Mouse (Mus musculus): ENCODE data around the gene Kcnq1. TPM values are rescaled to one million over a fixed set of nuclear protein-coding genes. Genes with fewer than 3 reads are reported as not detected.

Gene Kcnq1
- polyA plus RNA-seq, 1 experiment: 41.8 TPM

DNA sequence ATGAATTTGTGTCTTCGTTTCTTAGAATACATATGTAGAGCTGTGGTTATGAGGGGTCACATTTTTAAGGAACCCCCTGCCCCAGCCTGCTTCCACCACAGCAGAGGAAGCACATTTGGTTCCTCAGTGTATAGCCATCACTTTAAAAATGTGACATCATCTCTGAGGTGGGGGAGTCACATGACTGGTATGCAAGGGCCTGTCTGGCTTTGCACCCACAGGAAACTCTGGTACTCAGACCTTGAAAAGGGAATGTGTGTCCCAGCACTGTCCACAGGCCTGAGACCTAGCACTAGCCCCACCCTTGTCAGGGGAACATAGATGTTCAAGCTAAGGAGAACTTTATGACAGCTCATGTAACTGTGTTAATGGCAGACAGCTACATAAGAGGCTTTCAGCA lies 243.7 kb downstream of the Kcnq1 start:
- Histone ChIP-seq H3K36me3 (ENCODE audit: control insufficient read depth, insufficient read depth, low read length) (no peaks in the 10 kb centered on the region), H3K4me3 (ENCODE audit: low read depth, low read length) (no peak overlapping the region), H3K4me1 (ENCODE audit: control insufficient read depth, insufficient read depth, insufficient read length, low read length) (no peaks in the 10 kb centered on the region), H3K27ac (ENCODE audit: insufficient read depth, low read depth, low read length) (no peak overlapping the region), H3K27me3 (ENCODE audit: control insufficient read depth, insufficient read depth, low read length) (no peaks in the 10 kb centered on the region)
- WGBS: 82% methylated on average over 1 of the region's 1 CpGs
- TF ChIP-seq CTCF (IDR thresholded peaks at IDR 0.05; ENCODE audit: extremely low read depth, insufficient read length, insufficient replicate concordance, low read depth, low read length): no peak
- no peak for TF ChIP-seq POLR2A (IDR thresholded peaks at IDR 0.05; ENCODE audit: low read depth, low read length)

GRCm38 (mm10) chr7:143355831-143356230 lies 249.7 kb downstream of the Kcnq1 start:
- H3K4me1 ChIP-seq (ENCODE audit: control insufficient read depth, insufficient read depth, insufficient read length, low read length): peaks cover 4% of the 10 kb centered on the region; the same call in 1 of the 2 replicates

DNA sequence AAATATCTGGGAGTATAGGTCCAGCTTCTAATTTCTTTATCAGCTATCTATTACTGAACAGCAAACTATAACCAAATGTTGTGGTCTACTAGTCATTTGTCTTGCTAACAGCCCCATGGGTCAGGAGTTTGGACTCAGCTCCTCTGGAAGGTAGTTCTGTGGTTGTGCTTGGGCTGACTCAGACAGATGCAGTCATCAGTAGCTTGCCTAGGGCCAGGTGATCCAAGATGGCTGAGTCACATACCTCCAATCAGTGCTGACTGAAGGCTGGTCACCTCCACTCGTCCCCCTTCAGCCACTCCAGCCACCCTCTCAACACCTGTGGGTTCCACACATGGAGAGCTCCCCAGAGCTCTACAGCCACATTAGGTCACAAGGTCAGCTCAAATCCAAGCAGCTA lies 250.9 kb downstream of the Kcnq1 start:
- no peak overlapping the region for H3K4me3 ChIP-seq (ENCODE audit: low read depth, low read length)
- peaks cover 4% of the 10 kb centered on the region; the same call in 1 of the 2 replicates for H3K4me1 ChIP-seq (ENCODE audit: control insufficient read depth, insufficient read depth, insufficient read length, low read length)
- H3K36me3 ChIP-seq (ENCODE audit: control insufficient read depth, insufficient read depth, low read length): no peaks in the 10 kb centered on the region; the same call in 1 of the 2 replicates
- TF ChIP-seq CTCF (IDR thresholded peaks at IDR 0.05; ENCODE audit: extremely low read depth, insufficient read length, insufficient replicate concordance, low read depth, low read length) (no peak), POLR2A (IDR thresholded peaks at IDR 0.05; ENCODE audit: low read depth, low read length) (no peak)
- WGBS: 76% methylated on average over 1 of the region's 1 CpGs
- no peak overlapping the region for H3K27ac ChIP-seq (ENCODE audit: insufficient read depth, low read depth, low read length)
- H3K27me3 ChIP-seq (ENCODE audit: control insufficient read depth, insufficient read depth, low read length): no peaks in the 10 kb centered on the region

More at GRCm38 (mm10) chr7:143355831-143356230, 249.7 kb downstream of the Kcnq1 start:
- no peaks in the 10 kb centered on the region for H3K27me3 ChIP-seq (ENCODE audit: control insufficient read depth, insufficient read depth, low read length)
- no peaks in the 10 kb centered on the region for H3K36me3 ChIP-seq (ENCODE audit: control insufficient read depth, insufficient read depth, low read length)
- no peak overlapping the region for H3K27ac ChIP-seq (ENCODE audit: insufficient read depth, low read depth, low read length)
- no peak overlapping the region for H3K4me3 ChIP-seq (ENCODE audit: low read depth, low read length)
- no peak for TF ChIP-seq CTCF (IDR thresholded peaks at IDR 0.05; ENCODE audit: extremely low read depth, insufficient read length, insufficient replicate concordance, low read depth, low read length)
- TF ChIP-seq POLR2A (IDR thresholded peaks at IDR 0.05; ENCODE audit: low read depth, low read length): no peak
- WGBS: 78% methylated on average over 5 of the region's 5 CpGs

GRCm38 (mm10) chr7:143357831-143358230 lies 251.7 kb downstream of the Kcnq1 start:
- H3K27me3 ChIP-seq (ENCODE audit: control insufficient read depth, insufficient read depth, low read length): no peaks in the 10 kb centered on the region
- no peaks in the 10 kb centered on the region; the same call in 1 of the 2 replicates for H3K36me3 ChIP-seq (ENCODE audit: control insufficient read depth, insufficient read depth, low read length)
- peaks cover 4% of the 10 kb centered on the region; the same call in 1 of the 2 replicates for H3K4me1 ChIP-seq (ENCODE audit: control insufficient read depth, insufficient read depth, insufficient read length, low read length)
- WGBS: 81% methylated on average over 4 of the region's 4 CpGs
- H3K27ac ChIP-seq (ENCODE audit: insufficient read depth, low read depth, low read length): no peak overlapping the region
- H3K4me3 ChIP-seq (ENCODE audit: low read depth, low read length): no peak overlapping the region
- TF ChIP-seq POLR2A (IDR thresholded peaks at IDR 0.05; ENCODE audit: low read depth, low read length) (no peak), CTCF (IDR thresholded peaks at IDR 0.05; ENCODE audit: extremely low read depth, insufficient read length, insufficient replicate concordance, low read depth, low read length) (no peak)

GRCm38 (mm10) chr7:143359762-143360161 lies 253.6 kb downstream of the Kcnq1 start:
- Histone ChIP-seq H3K36me3 (ENCODE audit: control insufficient read depth, insufficient read depth, low read length) (no peaks in the 10 kb centered on the region; the same call in 1 of the 2 replicates), H3K4me1 (ENCODE audit: control insufficient read depth, insufficient read depth, insufficient read length, low read length) (peaks cover 4% of the 10 kb centered on the region; the same call in 1 of the 2 replicates), H3K4me3 (ENCODE audit: low read depth, low read length) (no peak overlapping the region), H3K27me3 (ENCODE audit: control insufficient read depth, insufficient read depth, low read length) (no peaks in the 10 kb centered on the region), H3K27ac (ENCODE audit: insufficient read depth, low read depth, low read length) (no peak overlapping the region)
- 15% methylated on average over 1 of the region's 1 CpGs for WGBS
- TF ChIP-seq CTCF (IDR thresholded peaks at IDR 0.05; ENCODE audit: extremely low read depth, insufficient read length, insufficient replicate concordance, low read depth, low read length): no peak

GRCm38 (mm10) chr7:143360776-143361175 lies 254.6 kb downstream of the Kcnq1 start:
- TF ChIP-seq POLR2A (IDR thresholded peaks at IDR 0.05; ENCODE audit: low read depth, low read length) (no peak), CTCF (IDR thresholded peaks at IDR 0.05; ENCODE audit: extremely low read depth, insufficient read length, insufficient replicate concordance, low read depth, low read length) (no peak)
- H3K27ac ChIP-seq (ENCODE audit: insufficient read depth, low read depth, low read length): no peak overlapping the region
- no peak overlapping the region for H3K4me3 ChIP-seq (ENCODE audit: low read depth, low read length)
- no peaks in the 10 kb centered on the region; the same call in 1 of the 2 replicates for H3K36me3 ChIP-seq (ENCODE audit: control insufficient read depth, insufficient read depth, low read length)
- H3K27me3 ChIP-seq (ENCODE audit: control insufficient read depth, insufficient read depth, low read length): no peaks in the 10 kb centered on the region
- peaks cover 7% of the 10 kb centered on the region; the same call in 1 of the 2 replicates for H3K4me1 ChIP-seq (ENCODE audit: control insufficient read depth, insufficient read depth, insufficient read length, low read length)
- WGBS: 61% methylated on average over 5 of the region's 5 CpGs

DNA sequence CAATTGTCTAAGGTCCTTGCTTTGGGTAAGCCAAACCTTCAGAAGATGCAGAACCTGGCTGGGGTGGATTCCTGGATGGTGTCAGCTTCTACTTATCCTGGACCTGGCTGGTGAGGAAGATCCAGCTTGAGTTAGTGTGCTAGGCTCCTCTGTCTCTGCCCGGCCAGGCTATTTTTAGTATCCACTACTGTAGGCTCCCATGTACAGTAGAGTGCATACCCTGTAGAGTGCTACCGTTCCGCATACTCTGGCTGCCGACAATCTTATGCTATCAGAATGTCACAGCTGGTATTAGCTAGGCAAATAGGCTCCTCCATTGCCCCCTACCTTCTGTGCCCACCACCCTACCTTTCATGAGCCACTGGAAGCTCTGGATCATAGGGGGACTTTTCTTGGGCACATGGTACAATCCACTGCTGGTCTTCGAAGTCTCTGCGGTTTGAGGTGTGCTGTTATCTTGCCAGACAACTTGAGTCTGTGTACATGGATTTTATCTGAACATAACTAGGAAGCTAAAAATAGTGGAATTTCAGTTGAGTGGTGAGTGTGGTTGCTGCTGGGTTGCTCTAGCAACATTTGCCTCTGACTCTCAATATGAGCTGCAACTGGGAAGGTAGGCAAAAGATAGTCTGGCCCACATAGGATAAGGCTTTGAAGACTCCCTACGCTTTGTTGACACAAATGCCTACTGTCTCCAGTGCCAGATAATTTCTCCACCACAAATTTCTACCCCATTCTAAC lies 258.1 kb downstream of the Kcnq1 start:
- no peaks in the 10 kb centered on the region; the same call in 1 of the 2 replicates for H3K36me3 ChIP-seq (ENCODE audit: control insufficient read depth, insufficient read depth, low read length)
- H3K4me1 ChIP-seq (ENCODE audit: control insufficient read depth, insufficient read depth, insufficient read length, low read length): peaks cover 7% of the 10 kb centered on the region; the same call in 1 of the 2 replicates
- 88% methylated on average over 7 of the region's 7 CpGs for WGBS
- no peak overlapping the region for H3K4me3 ChIP-seq (ENCODE audit: low read depth, low read length)
- H3K27me3 ChIP-seq (ENCODE audit: control insufficient read depth, insufficient read depth, low read length): no peaks in the 10 kb centered on the region
- TF ChIP-seq POLR2A (IDR thresholded peaks at IDR 0.05; ENCODE audit: low read depth, low read length) (no peak), CTCF (IDR thresholded peaks at IDR 0.05; ENCODE audit: extremely low read depth, insufficient read length, insufficient replicate concordance, low read depth, low read length) (no peak)
- no peak overlapping the region for H3K27ac ChIP-seq (ENCODE audit: insufficient read depth, low read depth, low read length)
